Mouse (Mus musculus) left cerebral cortex, postnatal 36 days (tissue): ENCODE data around the gene Mfsd4b5. TPM values are rescaled to one million over a fixed set of nuclear protein-coding genes. Genes with fewer than 3 reads are reported as not detected.
A peak's percentile ranks its signal among the peaks of the same experiment; 100 is the strongest.
"Not testable (repeated sequence)": the region's sequence is repeated elsewhere in the genome, so short reads cannot be mapped to it uniquely, and the experiment has no call there.

Experiments used
- DNase-seq, 2 experiments: peaks; one replicate each; pipeline ENCODE4 v3.0.0; 2021 to 2022; ENCODE audit warnings: low spot score in 2 of 2, mixed read lengths in 1 of 2
- intact Hi-C: fragments of 180-260 bp; cut with DNase I; formaldehyde crosslinking; loops from one replicate; pipeline ENCODE4 v1.15.1; 2025
- total RNA-seq, 2 experiments: library from RNA; stranded (reverse); gene quantifications; 2 replicates each; pipeline ENCODE4 v1.2.3; 2021

Mfsd4b5 gene
- under 1 TPM in 1 of 2 experiments, not detected in 1; 0.43 TPM for total RNA-seq

DNA sequence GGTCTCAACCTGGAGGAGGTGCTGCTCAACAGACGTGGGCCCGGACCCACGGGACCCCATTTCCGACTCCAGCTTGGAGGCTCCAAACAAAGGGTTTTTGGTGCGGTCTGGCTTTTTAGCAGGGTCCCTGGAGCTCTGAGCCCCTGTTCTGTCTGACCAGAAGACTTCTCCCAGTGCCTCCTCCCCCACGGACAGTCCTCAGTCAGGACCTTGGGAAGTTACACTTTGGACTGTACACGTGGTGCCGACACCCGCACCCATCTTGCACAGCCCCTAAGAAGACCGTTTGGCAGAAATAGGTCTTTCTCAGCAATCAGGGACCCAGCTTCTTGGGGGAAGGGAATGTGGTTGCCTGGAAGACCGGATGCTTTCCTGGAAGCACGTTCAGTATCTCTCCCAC lies at the start of gene Mfsd4b5:
Gene Mfsd4b5, minus strand, starts transcription at position 181 of the 400 bp plus-strand sequence.
- intact Hi-C loops: no loop called here
- DNase-seq: no peak

DNA sequence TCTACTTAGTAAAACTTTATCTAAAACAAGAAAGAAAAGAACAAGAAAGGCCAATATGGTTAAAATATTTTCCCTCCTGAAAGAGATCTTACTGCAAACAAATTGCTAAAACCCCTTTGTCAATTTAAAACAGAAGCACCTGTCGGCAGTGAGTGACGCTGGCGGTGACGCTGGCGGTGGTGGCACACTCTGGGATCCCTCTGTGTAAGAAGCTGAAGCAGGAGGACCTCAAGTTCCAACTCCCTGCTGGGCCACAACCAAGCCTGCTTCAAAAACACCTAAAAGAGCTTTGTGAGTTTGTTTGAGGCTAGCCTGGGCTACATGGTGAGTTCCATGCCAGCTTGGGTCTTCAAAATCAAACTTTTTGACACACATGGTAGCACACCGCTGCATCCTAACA lies 48.5 kb upstream of the Mfsd4b5 start:
- intact Hi-C loops: no loop called here
- DNase-seq: no peak

DNA sequence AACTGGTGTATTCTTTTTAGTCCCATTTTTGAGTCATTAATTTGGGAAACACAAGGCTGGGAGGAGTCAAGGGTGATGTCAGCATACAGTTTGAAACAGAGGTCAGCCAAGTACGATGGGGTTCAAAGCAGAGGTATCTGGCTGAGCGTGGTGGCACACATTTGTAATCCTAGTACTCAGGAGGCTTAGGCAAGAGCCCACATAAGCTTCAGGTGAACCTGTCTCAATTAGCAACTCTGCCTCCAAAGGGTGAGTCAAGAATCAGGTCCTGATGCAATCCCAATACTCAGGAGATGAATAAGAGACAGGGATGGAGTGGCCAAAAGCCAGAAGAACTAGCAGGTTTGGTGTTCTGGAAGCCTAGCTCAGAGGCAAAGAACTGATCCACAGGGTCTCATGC lies 46.5 kb upstream of the Mfsd4b5 start:
- DNase-seq: no peak
- intact Hi-C loops: no loop called here

DNA sequence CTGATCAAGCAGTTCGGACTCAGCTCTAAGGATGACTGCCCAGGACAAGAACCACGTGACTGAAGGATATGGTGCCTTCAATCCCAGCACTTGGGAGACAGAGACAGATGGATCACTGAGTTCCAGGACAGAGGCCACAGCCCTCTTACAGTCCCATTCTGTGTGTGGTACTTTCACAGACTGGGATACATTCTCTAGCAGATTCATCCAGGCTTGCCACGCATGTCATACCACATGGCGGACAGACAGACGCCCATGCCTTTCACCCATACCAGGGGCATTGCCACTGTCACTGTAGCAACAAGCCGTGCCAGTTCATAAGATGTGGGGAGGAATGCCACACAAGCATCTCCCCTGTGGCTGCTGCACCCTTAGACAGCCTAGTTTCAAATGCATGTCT lies 44.3 kb upstream of the Mfsd4b5 start:
- intact Hi-C loops: no loop called here
- DNase-seq: no peak

DNA sequence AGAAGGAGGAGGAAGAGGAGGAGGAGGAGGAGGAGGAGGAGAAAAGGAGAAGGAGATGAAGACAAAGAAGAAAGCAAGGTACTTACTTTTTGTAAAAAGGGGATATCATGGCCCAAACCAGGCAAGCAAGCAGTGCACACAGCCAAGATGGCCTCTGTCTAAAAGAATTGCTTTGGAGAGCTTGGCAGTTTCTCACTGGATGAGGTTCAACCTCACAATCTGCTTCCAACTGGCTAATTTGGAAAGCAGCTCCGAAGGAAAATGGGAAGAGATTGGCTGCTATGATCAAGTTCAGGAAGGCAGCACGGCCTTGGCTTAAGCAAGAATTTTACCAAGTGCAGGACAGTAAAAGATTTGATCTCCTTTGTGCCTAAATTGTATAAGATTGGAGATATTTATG lies 43.2 kb upstream of the Mfsd4b5 start:
- DNase-seq: no peak
- intact Hi-C loops: loop anchor here (5.0 kb wide), 1 partner anchor 72 kb away; no protein-coding TSS in a partner anchor

DNA sequence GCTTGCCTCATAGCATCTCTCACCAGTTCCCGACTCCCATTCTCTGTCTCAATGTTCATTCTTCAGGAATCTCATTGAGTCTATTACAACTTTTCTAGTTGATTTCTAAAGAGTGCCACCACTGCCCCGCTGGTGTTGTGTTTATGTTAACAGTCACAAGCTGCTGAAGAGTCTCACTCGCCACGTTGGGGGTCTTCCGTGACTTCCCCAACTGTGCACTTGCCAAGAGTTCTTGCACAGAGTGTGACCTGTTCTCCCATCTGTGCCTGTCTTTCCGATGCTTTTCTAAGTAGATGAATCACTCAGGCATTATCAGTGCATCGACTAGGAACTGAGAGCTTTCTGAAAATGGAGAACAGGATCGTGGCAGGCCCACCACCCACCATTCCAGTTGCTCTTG lies 41.6 kb upstream of the Mfsd4b5 start:
- DNase-seq: no peak
- intact Hi-C loops: loop anchor here (5.0 kb wide), 1 partner anchor 71 kb away; no protein-coding TSS in a partner anchor

DNA sequence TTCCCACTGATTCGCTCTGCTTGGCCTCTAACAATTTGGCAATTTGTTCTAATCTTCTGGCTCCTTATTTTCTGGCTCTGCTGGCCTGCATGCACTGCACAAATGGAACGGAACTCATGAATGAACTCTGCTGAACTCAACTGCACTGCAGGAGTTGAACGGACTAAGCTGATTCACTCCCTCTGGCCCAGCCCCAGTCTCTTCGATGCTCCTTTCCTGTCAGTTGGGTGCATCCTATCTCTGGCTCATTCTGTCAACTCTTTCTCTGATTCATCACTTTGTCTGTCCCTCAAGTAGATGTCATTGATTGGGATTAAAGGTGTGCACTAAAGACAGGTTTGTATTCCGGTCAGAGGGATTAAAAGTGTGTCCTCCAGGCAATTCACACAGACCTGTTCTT lies 40.1 kb upstream of the Mfsd4b5 start:
- DNase-seq: no peak
- intact Hi-C loops: loop anchor here (5.0 kb wide), 1 partner anchor 69 kb away; no protein-coding TSS in a partner anchor

DNA sequence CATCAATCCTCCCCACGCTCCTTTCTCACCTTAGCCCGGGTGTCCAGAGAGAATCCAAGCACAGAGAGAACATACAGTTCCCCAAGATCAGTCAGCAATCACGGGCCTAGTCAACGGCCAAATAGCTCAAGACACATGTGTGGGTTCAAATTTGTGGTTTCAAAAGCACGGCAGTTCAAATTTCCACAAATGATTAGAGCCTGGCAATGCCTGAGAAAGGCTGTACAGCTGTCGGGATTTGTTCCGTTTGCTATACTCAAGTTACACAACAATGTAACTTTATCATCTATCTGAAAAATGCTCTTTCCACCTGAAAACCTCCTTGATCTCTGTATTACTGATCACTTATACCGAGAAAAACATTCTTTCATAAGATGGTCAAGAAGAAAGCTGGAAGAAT lies 39.1 kb upstream of the Mfsd4b5 start:
- intact Hi-C loops: loop anchor here (5.0 kb wide), 1 partner anchor 68 kb away; no protein-coding TSS in a partner anchor
- DNase-seq: no peak

DNA sequence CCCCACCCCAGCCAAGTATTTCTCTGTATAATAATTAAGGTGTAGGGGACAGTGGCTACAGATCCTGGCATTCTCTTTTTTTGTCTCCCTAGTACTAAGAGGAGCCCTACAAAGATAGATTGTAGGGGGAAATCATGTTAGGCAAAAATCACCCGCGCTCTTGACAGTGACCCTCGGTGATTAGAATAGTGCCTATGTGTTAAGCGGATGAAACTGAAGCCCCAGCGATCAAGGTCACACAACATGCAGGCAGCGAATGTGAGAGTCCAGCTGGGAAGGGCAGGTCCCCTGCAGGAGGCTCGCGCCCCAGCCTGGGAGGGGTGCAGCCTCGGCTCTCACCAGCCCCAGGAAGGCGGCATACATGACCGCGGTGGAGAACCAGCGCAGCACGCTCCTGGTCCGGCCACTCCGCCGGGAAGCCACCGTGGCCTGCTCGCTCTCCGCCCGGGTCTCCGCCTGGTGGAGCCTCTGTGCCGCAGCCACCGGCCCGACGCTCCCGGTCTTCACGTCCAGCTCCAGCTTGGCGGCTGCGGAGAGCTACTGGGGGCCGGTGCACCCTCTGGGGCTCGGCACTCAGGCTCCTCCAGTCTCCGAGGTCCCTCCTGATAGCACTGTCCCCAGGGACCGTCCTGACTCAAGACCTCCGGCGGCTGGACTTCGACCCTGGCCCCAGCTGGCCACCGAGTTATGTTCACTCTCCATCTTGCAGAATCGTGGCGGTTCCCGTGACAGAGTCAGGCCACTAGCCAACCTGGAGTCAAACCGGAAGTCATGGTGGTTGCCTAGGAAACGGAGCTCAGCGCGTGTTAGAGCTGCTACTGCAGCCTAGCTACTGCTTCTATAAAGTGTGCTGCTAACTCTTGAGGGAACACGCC lies 38.3 kb upstream of the Mfsd4b5 start, which contains the start of gene Mfsd4b1:
Gene Mfsd4b1, minus strand, starts transcription at position 715 of the 875 bp plus-strand sequence.
- peak; percentile 90 to 91 for DNase-seq

DNA sequence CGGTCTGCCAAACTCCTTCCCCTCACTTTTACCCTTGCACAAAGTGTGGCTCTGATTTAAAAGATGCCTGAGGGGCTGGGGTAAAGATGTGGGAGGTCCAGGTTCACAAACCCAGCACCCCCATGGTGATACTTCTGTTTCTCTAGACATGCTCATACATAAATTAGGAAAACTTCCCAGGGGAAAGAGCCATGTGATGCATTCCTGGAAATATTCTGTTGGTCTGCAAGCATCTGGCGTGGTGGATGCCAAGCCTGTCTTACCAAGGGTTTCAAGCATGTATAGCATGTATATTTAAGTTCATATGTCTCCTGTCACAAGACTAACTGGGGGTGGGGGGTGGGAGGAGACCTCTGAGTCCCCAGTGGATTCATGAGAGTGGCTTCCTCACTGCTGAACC lies 34.0 kb upstream of the Mfsd4b5 start:
- intact Hi-C loops: no loop called here
- no peak for DNase-seq

More for the DNA sequence above, 38.3 kb upstream of the Mfsd4b5 start, which contains the start of gene Mfsd4b1:
- intact Hi-C loops: loop anchor here (5.0 kb wide), 1 partner anchor 67 kb away; no protein-coding TSS in a partner anchor

DNA sequence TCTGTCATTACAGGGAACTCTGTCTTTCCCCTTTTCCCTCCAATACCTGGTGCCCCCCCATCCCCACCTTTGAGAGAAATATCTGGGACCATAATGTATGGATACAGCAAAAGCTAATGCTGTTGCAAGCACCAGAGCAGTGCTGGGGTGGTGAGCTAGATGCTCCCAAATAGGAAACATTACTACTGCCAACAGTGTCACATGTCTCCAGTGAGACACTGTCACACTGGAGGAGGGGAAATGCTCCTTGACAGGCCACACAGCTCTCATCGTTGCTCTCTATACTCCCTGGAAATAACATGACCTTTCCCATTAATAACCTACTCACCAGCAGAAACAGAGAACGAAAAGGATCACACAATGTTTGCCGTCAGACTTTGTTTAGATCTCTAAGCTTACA lies 33.0 kb upstream of the Mfsd4b5 start:
- intact Hi-C loops: no loop called here
- DNase-seq: no peak

DNA sequence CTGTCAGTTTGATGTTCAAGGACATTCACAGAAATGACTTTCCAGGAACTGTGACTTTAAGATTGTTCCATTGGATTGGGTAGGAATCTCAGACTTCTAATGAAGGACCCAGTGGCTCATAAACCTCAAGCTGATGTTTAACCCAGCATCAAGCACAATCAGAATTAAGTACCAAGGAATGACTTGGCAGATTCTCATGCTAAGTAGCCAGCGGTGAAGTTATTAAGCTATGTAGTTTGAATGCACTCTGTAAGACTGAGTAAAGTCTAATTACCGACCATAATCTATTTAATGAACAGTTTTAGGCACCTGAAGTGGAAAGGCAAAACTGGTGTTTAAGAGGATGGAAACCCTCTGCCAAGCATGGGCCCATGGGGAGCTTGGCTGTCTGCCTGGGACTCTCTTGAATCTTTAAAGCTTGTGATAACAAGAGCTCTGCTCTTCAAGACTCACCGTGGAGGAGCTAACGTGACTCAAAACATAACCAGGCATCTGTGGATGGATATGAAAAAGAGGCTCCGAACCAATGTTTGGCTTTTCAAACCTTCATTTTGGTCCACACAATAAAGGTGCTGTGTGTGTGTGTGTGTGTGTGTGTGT lies 31.9 kb upstream of the Mfsd4b5 start:
- intact Hi-C loops: no loop called here
- DNase-seq: no peak

DNA sequence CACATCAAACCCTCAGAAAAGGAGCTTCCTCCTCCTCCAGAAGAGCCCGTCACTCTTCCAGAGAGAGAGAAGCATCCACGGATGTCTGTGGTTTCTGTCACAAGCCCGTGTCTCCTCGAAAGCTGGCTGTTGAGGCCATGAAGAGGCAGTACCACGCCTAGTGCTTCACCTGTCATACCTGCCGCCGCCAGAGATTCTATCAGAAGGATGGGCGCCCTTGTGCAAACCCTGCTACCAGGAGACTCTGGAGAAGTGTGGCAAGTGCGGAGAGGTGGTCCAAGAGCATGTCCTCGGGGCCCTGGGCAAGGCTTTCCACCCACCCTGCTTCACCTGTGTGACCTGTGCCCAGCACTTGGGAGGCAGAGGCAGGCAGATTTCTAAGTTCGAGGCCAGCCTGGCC lies 23.1 kb upstream of the Mfsd4b5 start:
- DNase-seq: no peak
- intact Hi-C loops: no loop called here

DNA sequence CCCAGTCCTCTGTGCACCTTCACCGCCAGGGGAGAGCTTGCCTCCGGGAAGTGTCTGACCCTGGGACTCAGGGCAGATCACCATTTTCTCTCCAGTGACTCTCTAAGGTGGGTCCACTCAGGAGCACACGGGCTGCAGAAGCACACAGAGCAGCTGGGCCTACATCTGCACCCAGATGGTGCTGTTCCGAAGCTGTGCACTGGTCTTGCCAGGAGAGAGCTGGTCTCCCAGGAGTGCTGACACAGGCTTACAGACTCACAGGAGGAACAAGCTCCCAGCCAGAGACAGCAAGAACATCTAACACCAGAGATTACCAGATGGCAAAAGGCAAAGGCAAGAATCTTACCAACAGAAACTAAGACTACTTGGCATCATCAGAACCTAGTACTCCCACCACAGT lies 22.4 kb upstream of the Mfsd4b5 start:
- DNase-seq, intact Hi-C loops: not testable (repeated sequence)

DNA sequence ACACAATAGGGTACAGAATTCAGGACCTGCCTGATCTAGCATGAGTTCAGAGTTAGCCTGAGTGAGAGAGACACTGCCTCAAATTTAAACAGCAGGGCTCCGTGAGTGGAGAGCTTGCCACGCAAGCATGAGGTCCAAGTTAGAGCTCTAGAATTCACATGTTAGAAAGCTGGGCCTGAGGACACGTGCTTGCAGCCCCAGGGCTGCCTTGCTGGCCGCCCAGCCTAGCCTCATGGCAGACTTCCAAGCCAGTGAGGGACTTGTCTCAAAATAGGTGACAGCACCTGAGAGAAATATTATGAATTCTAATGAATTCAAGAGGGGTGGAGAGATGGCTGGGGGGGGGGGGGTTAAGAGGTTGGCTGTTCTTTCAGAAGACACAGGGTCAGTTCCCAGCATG lies 21.5 kb upstream of the Mfsd4b5 start:
- no peak for DNase-seq
- intact Hi-C loops: no loop called here

DNA sequence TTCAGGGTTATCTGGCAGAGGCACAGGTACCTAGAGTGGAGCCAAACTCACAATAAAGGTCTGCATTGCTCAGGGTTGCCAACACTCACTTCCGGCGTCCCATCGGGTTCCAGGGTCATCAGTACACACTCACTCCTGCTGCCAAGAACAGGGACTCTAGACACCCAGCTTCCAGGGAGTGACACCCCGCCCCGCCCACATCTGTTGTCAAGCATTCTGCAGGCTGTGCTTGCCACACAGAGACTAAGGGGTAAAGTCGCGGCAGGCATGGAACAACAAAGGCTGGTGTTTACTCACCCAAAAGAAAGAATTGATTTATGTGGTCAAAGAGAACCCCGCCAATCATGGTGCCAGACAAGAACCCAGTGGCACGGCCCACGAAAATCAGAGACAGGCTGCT lies 20.5 kb upstream of the Mfsd4b5 start:
- intact Hi-C loops: no loop called here
- no peak for DNase-seq

DNA sequence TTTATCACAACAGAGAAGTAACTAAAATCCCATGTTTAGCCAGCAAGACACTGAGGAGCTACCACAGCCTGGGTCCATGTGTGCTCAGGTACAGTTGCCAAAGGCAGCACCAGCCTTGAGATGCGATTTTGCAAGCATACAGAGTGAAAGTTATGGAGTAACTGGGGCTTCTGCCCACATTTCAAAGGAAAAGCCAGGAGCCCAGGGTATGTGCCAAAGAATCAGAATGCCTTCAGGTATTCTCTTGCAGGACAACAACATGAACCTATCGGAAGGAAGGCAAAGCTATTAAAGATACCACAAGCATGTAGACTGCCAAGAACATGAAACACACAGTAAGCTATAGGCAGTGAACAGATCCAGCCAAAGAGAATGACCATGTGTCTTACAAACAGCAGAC lies 14.3 kb upstream of the Mfsd4b5 start:
- intact Hi-C loops: no loop called here
- no peak for DNase-seq

DNA sequence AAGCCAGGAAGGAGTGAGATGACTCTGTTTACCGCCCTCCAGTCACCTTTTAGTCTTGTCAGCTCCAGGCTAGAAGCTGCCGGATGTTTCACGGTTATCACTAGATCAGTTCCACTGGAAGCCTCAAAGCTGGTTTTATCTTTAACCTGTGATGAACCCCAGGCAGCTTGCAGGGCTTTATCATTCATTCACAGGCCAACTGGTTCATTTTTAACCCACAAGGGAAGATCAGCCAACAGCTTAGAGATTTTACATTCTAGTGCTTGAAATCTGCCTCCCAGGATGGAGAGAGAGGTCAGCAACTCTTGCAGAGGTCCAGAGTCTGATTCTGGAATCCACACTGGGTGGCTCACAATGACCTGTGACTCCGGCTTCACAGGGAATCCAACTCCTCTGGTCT lies 4.7 kb upstream of the Mfsd4b5 start:
- intact Hi-C loops: no loop called here
- no peak for DNase-seq

DNA sequence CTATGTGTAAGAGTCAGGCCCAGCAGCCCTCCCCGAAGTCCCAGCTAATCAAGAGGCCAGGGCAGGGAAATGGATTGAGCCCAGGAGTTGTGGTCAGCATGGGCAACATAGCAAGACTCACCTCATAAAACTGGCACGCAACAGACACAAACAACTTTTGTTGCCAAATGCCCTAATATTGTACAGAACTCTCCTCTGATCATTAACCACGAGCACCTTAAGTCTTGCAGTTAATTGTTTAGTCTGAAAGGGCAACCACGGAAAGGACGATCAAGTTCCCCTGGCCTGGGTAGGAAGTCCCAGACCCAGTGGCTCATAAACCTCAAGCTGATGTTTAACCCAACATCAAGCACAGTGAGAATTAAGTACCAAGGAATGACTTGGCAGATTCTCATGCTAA lies 3.8 kb downstream of the Mfsd4b5 start:
- intact Hi-C loops: no loop called here

DNA sequence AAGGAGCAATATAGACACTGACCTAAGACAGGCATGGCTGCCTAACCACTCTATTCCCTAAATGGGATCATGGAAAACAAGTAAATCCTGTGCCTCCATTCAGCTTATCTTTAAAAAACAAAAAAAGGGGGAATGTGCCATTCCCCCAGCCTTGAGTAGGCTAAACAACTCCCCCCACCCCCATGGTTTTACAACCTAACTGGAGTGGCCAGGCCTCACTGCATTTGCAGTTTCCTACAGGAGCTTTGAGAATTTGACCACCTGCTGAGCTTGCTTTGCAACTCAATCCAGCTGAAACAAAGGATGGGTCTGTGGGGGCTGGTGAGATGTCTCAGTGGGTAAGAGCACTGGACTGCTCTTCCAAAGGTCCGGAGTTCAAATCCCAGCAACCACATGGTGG lies 8.2 kb downstream of the Mfsd4b5 start:
- intact Hi-C loops: no loop called here
- DNase-seq: no peak

More for the DNA sequence above, 3.8 kb downstream of the Mfsd4b5 start:
- no peak for DNase-seq

DNA sequence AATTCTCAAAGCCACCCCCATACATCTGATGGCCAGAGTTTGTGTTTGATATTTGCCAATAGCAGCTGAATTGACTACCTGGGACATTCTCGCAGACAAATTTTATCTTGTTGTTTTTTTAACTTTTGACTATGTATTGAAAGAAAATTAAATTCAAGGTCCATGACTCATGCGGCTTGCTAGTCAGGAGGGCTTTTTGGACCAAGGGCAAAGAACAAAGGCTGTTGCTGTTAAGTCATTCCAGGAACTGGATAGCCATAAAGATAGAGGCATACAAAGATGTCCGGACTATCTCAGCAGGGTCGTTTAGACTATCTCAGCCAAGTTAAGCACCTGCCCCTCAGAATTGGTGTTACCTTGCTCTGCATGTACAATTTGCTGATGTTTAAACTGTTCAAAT lies 9.1 kb downstream of the Mfsd4b5 start:
- intact Hi-C loops: no loop called here
- no peak for DNase-seq
